Mouse (Mus musculus) Patski (cell line): ENCODE measurements around the gene Grb2. TPM values are rescaled to one million over a fixed set of nuclear protein-coding genes. Genes with fewer than 3 reads are reported as not detected.

Experiments used
- ATAC-seq: fragments of 100-300 bp; one replicate; pipeline ENCODE4 v1.8.0; 2021
- CTCF ChIA-PET: fragments of 350-600 bp; sonication (Branson Sonifier 250); formaldehyde crosslinking; loops from one replicate; lab custom pipeline; 2022; ENCODE audit warnings: inconsistent platforms; lab: Charles Lee
- POLR2A ChIA-PET: fragments of 350-600 bp; sonication (Branson Sonifier 250); formaldehyde crosslinking; loops from one replicate; lab custom pipeline; 2022; ENCODE audit warnings: antibody characterized with exemption, inconsistent platforms; lab: Charles Lee
- DNase-seq: peaks from one replicate; pipeline ENCODE4 v3.0.0-alpha.2; 2011; ENCODE audit warnings: low read depth, low spot score
- H3K27me3 ChIP-seq: fragments of 371-371 bp; one replicate; pipeline ENCODE4 v1.5.1; 2021
- CTCF ChIP-seq: fragments of 100-300 bp; IDR thresholded peaks from one replicate; pipeline ENCODE4 v1.5.1; 2021
- in situ Hi-C: fragments of 300-500 bp; cut with MboI; formaldehyde crosslinking; loops from 3 replicates; pipeline ENCODE4 v1.11.1; 2018; ENCODE audit warnings: low pct_unique_long_range_greater_than_20kb, mixed read lengths
- polyA plus RNA-seq: library from polyadenylated mRNA; unstranded; gene quantifications from one replicate; pipeline ENCODE4 v1.2.3, GENCODE M21; 2021

Gene Grb2
- polyA plus RNA-seq, 1 experiment from 2014 or later, result 99.5 TPM

DNA sequence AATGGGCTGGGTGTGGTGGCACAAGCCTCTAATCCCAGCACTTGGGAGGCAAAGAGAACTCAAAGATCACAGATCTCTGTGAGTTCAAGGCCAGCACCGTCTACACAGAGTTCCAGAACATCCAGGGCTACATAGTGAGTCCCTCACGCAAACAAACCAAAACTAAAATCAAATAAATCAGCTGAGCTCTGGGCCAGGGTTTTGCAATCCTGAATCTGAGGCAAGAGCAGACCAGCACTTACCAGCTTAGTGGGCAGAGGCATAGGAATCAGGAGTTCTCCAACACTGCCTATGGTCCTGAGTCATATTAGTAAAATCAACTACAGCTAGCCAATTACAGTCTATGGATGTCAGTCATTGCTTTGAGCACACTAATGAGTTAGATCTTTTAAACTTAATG lies 16.4 kb downstream of the Grb2 start:
- in situ Hi-C loops, result no loop called here
- no peak for DNase-seq
- no peaks in the 10 kb centered on the region for H3K27me3 ChIP-seq
- POLR2A ChIA-PET, result interaction anchor here (0.8 kb wide), 1 partner anchor 9 kb away, joined by 4 read pairs; no protein-coding TSS in a partner anchor
- TF ChIP-seq CTCF, result no peak
- CTCF ChIA-PET, result no interaction called here
- no peak for ATAC-seq

DNA sequence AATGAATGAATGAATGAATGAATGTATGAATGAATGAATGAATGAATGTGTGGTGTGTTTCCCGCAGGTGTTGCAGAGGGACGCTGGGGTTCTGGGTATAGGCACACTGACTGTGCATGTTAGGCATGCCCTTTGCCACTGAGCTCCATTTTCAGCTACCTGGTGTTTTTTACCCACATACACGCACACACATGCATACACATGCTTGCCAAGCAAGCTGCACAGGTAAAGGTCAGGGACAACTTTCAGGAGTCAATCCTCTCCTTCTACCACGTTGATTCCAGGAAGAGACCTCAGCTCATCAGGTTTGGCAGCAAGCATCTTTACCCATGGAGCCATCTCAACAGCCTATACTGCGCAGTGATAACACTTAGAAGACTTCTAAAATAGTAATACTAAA lies 16.9 kb downstream of the Grb2 start:
- ChIA-PET CTCF (no interaction called here), POLR2A (interaction anchor here (0.8 kb wide), 1 partner anchor 9 kb away, joined by 4 read pairs; no protein-coding TSS in a partner anchor)
- no peaks in the 10 kb centered on the region for H3K27me3 ChIP-seq
- in situ Hi-C loops, result no loop called here
- TF ChIP-seq CTCF, result no peak
- ATAC-seq (no peak), DNase-seq (no peak)

DNA sequence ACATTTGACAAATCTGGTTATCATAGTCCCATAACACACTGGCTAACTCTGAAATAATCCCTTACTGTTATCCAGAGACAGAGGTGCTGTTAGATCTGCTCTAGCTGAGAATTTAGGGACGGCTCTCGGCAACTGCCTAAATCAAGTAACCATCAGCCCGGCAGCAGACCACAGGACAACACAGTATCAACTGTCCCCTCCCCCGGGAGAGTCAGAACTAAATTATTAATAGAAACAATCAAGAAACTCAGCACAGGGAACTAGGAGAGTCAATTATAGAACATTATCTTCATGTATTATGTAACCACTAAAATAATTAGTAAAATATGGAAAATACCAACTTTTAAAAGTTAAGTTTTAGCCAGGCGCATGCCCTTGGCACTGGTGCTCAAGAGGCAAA lies 17.4 kb downstream of the Grb2 start:
- no peak for TF ChIP-seq CTCF
- no peak for DNase-seq
- ChIA-PET POLR2A (no interaction called here), CTCF (no interaction called here)
- no peaks in the 10 kb centered on the region for H3K27me3 ChIP-seq
- no peak for ATAC-seq
- in situ Hi-C loops, result no loop called here

DNA sequence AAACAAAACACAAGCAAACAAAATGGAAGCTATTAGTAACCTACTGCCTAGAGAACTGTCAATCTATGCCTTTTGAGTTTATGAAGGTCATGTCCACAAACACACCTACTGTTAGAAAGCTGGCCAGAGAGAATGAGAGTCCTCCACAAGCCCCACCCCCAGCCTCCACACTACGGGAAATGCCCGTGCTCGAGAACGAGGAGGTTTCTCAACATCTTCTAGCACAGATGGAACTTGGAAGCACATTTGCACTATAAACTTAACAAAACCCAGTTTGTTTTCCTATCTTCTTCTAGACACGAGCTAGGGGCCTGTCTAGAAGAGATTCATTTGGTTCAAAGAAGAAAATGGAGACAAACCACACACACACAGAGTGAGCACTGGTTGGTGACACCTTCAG lies 18.0 kb downstream of the Grb2 start:
- ChIA-PET CTCF (no interaction called here), POLR2A (no interaction called here)
- ATAC-seq (no peak), DNase-seq (no peak)
- no peak for TF ChIP-seq CTCF
- H3K27me3 ChIP-seq, result no peaks in the 10 kb centered on the region
- in situ Hi-C loops, result no loop called here

DNA sequence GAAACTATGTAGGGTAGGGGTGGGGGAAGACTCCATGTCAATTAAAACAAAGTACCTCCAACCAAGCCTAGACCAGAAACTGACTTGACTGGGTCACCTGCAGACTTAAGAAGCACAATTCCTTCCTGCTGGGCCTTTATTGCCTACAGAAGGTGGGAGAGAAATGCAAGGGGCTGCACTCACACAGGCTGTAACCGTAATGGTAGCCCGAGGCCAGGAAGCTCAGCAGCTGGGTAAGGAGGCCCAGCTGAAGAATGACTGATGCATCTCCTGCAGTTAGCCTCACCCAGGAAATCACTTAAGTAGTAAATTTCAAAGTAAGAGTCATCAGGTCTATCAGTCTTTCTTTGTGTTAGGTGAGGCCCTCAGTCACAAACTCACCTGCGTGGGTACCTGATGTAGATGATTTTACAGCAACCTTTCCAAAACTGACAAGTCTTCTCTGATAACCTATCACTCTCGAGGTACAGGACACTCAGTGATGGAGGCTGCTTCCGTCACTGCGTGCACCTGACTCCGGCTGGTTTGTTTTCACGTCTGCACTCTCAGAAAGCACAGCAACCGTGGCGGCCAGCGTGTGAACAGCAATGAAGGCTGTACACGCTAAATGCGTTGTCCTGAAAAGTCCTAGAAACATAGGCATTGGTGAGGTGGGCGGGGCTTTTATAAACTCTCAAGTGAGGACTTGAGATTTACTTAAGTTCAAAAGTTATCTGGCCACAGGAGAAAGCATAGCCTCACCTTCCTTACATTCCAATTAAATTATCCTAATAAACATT lies 19.1 kb downstream of the Grb2 start:
- in situ Hi-C loops, result no loop called here
- DNase-seq (no peak), ATAC-seq (no peak)
- POLR2A ChIA-PET, result no interaction called here
- no peak for TF ChIP-seq CTCF
- CTCF ChIA-PET, result no interaction called here
- H3K27me3 ChIP-seq, result no peaks in the 10 kb centered on the region

DNA sequence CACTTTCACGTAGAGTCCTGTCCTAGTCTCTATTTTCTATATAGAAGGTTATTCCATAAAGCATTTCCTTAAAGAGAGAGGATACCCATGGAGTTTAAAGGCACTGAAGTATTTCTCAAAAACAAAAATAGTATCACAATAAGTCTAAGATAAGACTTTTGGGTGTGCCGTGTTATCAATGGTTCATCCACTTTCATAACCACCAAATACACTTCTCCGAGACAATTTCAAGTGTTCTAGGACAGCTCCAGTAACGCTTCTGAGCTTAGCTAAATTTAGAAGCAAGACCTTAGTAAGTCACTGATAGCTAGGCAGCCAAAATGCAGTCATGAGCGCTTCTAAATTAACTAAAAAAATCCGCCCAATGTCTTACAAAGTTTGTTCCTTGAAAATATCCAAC lies 22.0 kb downstream of the Grb2 start:
- in situ Hi-C loops, result no loop called here
- CTCF ChIA-PET, result interaction anchor here (1.2 kb wide), 1 partner anchor 13 kb away, joined by 3 read pairs; no protein-coding TSS in a partner anchor

DNA sequence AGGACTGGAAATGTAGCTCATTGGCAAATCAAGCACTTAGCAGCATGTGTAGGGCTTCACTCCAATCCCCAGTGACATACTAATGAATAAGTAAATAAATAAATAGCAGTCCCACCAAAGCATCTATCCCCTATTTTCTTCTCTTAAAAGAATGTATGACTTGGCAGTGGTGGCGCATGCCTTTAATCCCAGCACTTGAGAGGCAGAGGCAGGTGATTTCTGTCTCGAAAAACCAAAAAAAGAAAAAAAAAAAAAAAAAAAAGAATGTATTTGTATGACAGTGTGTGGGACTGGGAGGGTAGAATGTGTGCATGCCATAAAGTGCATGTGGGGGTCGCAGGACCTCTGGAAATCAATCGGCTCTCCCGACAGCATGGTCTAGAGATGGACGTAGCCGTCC lies 22.4 kb downstream of the Grb2 start:
- TF ChIP-seq CTCF, result no peak
- H3K27me3 ChIP-seq, result no peaks in the 10 kb centered on the region
- DNase-seq (no peak), ATAC-seq (no peak)
- ChIA-PET CTCF (interaction anchor here (1.2 kb wide), 1 partner anchor 13 kb away, joined by 3 read pairs; no protein-coding TSS in a partner anchor), POLR2A (interaction anchor here (0.7 kb wide), 1 partner anchor 9 kb away, joined by 4 read pairs; no protein-coding TSS in a partner anchor)
- in situ Hi-C loops, result no loop called here

More for the DNA sequence above, 22.0 kb downstream of the Grb2 start:
- POLR2A ChIA-PET, result no interaction called here
- no peak for ATAC-seq
- DNase-seq, result no peak
- TF ChIP-seq CTCF, result no peak
- H3K27me3 ChIP-seq, result no peaks in the 10 kb centered on the region

DNA sequence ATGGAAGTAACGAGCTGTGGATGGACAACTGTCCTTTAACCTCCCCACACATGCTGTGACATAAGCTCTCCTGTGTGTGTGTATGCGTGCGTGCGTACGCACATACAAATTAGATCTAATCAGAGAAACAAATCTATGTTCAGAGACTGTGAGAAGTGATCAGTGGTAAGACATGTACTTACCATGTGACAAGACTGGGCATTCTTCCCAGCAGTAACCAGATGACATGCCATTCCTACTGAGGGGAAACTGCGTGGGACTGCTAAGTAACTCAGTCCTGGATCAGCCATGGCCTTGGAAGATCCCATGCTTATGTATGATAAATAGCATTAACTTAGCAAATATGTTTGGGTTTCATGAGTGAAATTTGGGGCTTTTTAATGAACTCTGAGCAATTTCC lies 23.5 kb downstream of the Grb2 start:
- H3K27me3 ChIP-seq, result no peaks in the 10 kb centered on the region
- CTCF ChIA-PET, result interaction anchor here (1.0 kb wide), 1 partner anchor 9 kb away, joined by 3 read pairs; no protein-coding TSS in a partner anchor
- POLR2A ChIA-PET, result no interaction called here
- in situ Hi-C loops, result no loop called here
- no peak for DNase-seq
- TF ChIP-seq CTCF, result no peak
- no peak for ATAC-seq

DNA sequence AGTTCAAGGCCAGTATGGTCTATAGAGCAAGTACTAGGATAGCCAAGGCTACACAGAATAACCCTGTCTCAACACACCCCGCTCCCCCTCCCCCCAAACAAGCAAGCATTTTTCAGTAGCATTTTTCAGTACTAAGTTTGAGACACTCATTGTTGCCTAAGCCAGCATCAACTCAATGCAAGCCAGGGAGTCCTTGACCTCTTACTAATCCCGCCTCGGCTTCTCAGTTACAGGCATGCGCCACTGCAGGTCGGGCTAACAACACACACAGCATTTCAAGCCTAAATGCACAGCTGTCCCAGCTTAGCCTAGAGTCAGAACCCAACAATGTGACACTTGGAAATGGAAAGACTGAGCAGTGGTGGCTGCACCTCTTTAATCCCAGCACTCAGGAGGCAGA lies 25.1 kb downstream of the Grb2 start:
- no peak for ATAC-seq
- CTCF ChIA-PET, result no interaction called here

DNA sequence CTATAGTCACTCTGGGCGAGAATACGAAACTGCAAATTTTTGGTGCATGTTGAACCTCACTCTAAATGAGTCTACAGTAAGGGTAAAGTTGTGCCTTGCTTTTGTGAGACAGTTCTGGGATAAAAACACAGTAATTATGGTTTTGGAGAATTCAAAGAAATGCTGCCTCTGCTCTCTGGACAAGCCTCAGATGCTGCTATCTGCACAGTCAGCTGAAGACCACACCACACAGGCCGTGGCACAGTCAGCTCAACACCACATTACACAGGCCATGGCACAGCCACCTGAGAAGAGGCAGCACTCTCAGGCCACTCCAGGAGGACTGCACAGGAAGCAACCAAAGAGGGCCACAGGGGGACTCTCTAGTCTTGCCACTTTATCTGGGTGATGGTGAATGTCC lies 26.0 kb downstream of the Grb2 start:
- in situ Hi-C loops, result no loop called here

More for the DNA sequence above, 25.1 kb downstream of the Grb2 start:
- POLR2A ChIA-PET, result no interaction called here
- in situ Hi-C loops, result no loop called here
- no peaks in the 10 kb centered on the region for H3K27me3 ChIP-seq
- no peak for TF ChIP-seq CTCF
- no peak for DNase-seq

DNA sequence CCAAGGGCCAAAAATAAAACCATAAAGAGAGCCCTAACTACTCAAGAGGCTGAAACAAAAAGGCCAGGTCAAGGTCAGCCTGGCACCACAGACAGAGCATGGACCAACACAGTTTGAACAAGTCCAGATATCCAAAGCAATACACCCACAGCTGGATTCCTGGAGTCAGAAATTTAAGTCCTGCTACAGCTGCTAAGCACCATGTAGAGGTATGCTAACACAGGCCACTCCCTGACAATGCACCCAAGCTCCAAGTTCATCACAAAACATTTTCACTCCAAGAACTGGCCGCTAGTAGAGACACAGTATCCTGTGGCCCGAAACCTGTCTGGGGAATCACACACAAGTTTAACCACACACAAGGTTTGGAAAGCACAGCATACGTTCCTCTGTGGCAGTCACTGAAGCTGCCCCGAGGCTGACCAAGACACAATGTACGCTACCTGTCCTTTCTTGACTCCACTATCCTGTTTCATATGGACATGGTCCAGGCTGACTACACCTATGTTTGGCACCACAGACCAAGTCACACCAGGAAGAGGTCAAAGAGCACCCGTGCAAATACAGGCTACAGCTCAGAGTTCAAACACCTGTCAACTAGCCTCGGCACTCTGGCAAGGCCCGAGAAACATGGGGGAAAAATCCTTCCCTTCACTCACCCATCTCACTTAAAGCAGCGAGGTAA lies 28.7 kb downstream of the Grb2 start:
- ChIA-PET POLR2A (no interaction called here), CTCF (interaction anchor here (1.4 kb wide), 1 partner anchor 32 kb away, joined by 4 read pairs; no protein-coding TSS in a partner anchor)
- no peak for DNase-seq
- in situ Hi-C loops, result no loop called here
- TF ChIP-seq CTCF, result no peak
- H3K27me3 ChIP-seq, result no peaks in the 10 kb centered on the region
- no peak for ATAC-seq

More for the DNA sequence above, 26.0 kb downstream of the Grb2 start:
- ChIA-PET POLR2A (no interaction called here), CTCF (no interaction called here)
- no peak for TF ChIP-seq CTCF
- ATAC-seq (no peak), DNase-seq (no peak)
- no peaks in the 10 kb centered on the region for H3K27me3 ChIP-seq
